Mouse (Mus musculus): ENCODE results near the gene Lrch1. TPM values are rescaled to one million over a fixed set of nuclear protein-coding genes. Genes with fewer than 3 reads are reported as not detected.
A peak's percentile ranks its signal among the peaks of the same experiment; 100 is the strongest.

Lrch1 gene
- polyA plus RNA-seq, 1 experiment from 2014 or later: 13.3 TPM

- no peak overlapping the region for H3K9ac ChIP-seq
- ATAC-seq (ENCODE audit: low FRiP score): no peak
- H3K4me3 ChIP-seq: no peak overlapping the region
- no peaks in the 10 kb centered on the region for H3K9me3 ChIP-seq (replicated peaks)
- WGBS: 80% methylated on average over 4 of the region's 4 CpGs
- no peaks in the 10 kb centered on the region for H3K27me3 ChIP-seq
- no peaks in the 10 kb centered on the region for H3K36me3 ChIP-seq
- no peak overlapping the region for H3K4me2 ChIP-seq (replicated peaks)
- H3K4me1 ChIP-seq: peaks cover 16% of the 10 kb centered on the region
- no peak overlapping the region for H3K27ac ChIP-seq
These were observed 93.9 kb downstream of the Lrch1 start for GRCm38 (mm10) chr14:74853759-74854100.

- Histone ChIP-seq H3K4me3 (no peak overlapping the region), H3K4me2 (replicated peaks) (no peak overlapping the region), H3K27me3 (no peaks in the 10 kb centered on the region), H3K9ac (no peak overlapping the region), H3K36me3 (no peaks in the 10 kb centered on the region), H3K4me1 (peaks cover 16% of the 10 kb centered on the region), H3K9me3 (replicated peaks) (no peaks in the 10 kb centered on the region), H3K27ac (peak overlapping the region; percentile 37; the same call in 1 of the 2 replicates)
- no peak for ATAC-seq (ENCODE audit: low FRiP score)
- WGBS: 47% methylated on average over 16 of the region's 16 CpGs
These were observed 94.5 kb downstream of the Lrch1 start for GRCm38 (mm10) chr14:74852965-74853758.

GRCm38 (mm10) chr14:74851866-74852265 is 95.8 kb downstream of the Lrch1 start:
- Histone ChIP-seq H3K27me3 (no peaks in the 10 kb centered on the region), H3K9ac (no peak overlapping the region), H3K27ac (peak overlapping the region; percentile 66), H3K4me2 (replicated peaks) (no peak overlapping the region), H3K4me3 (no peak overlapping the region), H3K36me3 (no peaks in the 10 kb centered on the region), H3K4me1 (peaks cover 16% of the 10 kb centered on the region), H3K9me3 (replicated peaks) (no peaks in the 10 kb centered on the region)
- WGBS: 47% methylated on average over 9 of the region's 9 CpGs
- ATAC-seq (ENCODE audit: low FRiP score): no peak

- WGBS: 73% methylated on average over 6 of the region's 6 CpGs
- no peak for ATAC-seq (ENCODE audit: low FRiP score)
These were observed 98.7 kb downstream of the Lrch1 start for GRCm38 (mm10) chr14:74849020-74849419.

GRCm38 (mm10) chr14:74848224-74848623 is 99.5 kb downstream of the Lrch1 start:
- H3K4me1 ChIP-seq: peaks cover 16% of the 10 kb centered on the region
- no peak overlapping the region for H3K9ac ChIP-seq
- H3K9me3 ChIP-seq (replicated peaks): no peaks in the 10 kb centered on the region
- H3K4me2 ChIP-seq (replicated peaks): no peak overlapping the region
- no peak overlapping the region for H3K4me3 ChIP-seq
- no peaks in the 10 kb centered on the region for H3K36me3 ChIP-seq
- no peak overlapping the region for H3K27ac ChIP-seq
- 95% methylated on average over 5 of the region's 5 CpGs for WGBS
- no peak for ATAC-seq (ENCODE audit: low FRiP score)
- no peaks in the 10 kb centered on the region for H3K27me3 ChIP-seq

More at GRCm38 (mm10) chr14:74849020-74849419, 98.7 kb downstream of the Lrch1 start:
- Histone ChIP-seq H3K36me3 (no peaks in the 10 kb centered on the region), H3K4me3 (no peak overlapping the region), H3K4me1 (peaks cover 19% of the 10 kb centered on the region), H3K27me3 (no peaks in the 10 kb centered on the region), H3K9ac (no peak overlapping the region), H3K27ac (no peak overlapping the region), H3K9me3 (replicated peaks) (no peaks in the 10 kb centered on the region), H3K4me2 (replicated peaks) (no peak overlapping the region)

GRCm38 (mm10) chr14:74847311-74848133 is 100.2 kb downstream of the Lrch1 start:
- Histone ChIP-seq H3K9me3 (replicated peaks) (no peaks in the 10 kb centered on the region), H3K9ac (no peak overlapping the region), H3K4me3 (no peak overlapping the region), H3K4me1 (peaks cover 13% of the 10 kb centered on the region), H3K36me3 (no peaks in the 10 kb centered on the region), H3K4me2 (replicated peaks) (no peak overlapping the region), H3K27me3 (no peaks in the 10 kb centered on the region), H3K27ac (no peak overlapping the region)
- no peak for ATAC-seq (ENCODE audit: low FRiP score)
- WGBS: 85% methylated on average over 14 of the region's 14 CpGs

GRCm38 (mm10) chr14:74846668-74847067 is 101.0 kb downstream of the Lrch1 start:
- H3K36me3 ChIP-seq: no peaks in the 10 kb centered on the region
- H3K4me3 ChIP-seq: no peak overlapping the region
- H3K27me3 ChIP-seq: no peaks in the 10 kb centered on the region
- H3K9me3 ChIP-seq (replicated peaks): no peaks in the 10 kb centered on the region
- H3K4me2 ChIP-seq (replicated peaks): no peak overlapping the region
- peaks cover 7% of the 10 kb centered on the region for H3K4me1 ChIP-seq
- no peak for ATAC-seq (ENCODE audit: low FRiP score)
- 71% methylated on average over 5 of the region's 5 CpGs for WGBS
- no peak overlapping the region for H3K27ac ChIP-seq
- no peak overlapping the region for H3K9ac ChIP-seq

- no peaks in the 10 kb centered on the region for H3K27me3 ChIP-seq
- H3K27ac ChIP-seq: no peak overlapping the region
- H3K36me3 ChIP-seq: no peaks in the 10 kb centered on the region
- no peak overlapping the region for H3K4me2 ChIP-seq (replicated peaks)
- no peak overlapping the region for H3K9ac ChIP-seq
- whole genome bisulfite sequencing: 50% methylated on average over 2 of the region's 2 CpGs
- no peak for ATAC-seq (ENCODE audit: low FRiP score)
- no peaks in the 10 kb centered on the region for H3K9me3 ChIP-seq (replicated peaks)
- peaks cover 5% of the 10 kb centered on the region; the same call in 1 of the 2 replicates for H3K4me1 ChIP-seq
- no peak overlapping the region for H3K4me3 ChIP-seq
These were observed 101.9 kb downstream of the Lrch1 start for GRCm38 (mm10) chr14:74845661-74846274.

- H3K4me1 ChIP-seq: peaks cover 8% of the 10 kb centered on the region; the same call in 1 of the 2 replicates
- H3K9me3 ChIP-seq (replicated peaks): no peaks in the 10 kb centered on the region
- H3K4me2 ChIP-seq (replicated peaks): no peak overlapping the region
- no peak overlapping the region for H3K27ac ChIP-seq
- no peaks in the 10 kb centered on the region for H3K27me3 ChIP-seq
- H3K4me3 ChIP-seq: no peak overlapping the region
- 79% methylated on average over 2 of the region's 2 CpGs for WGBS
- no peaks in the 10 kb centered on the region for H3K36me3 ChIP-seq
- H3K9ac ChIP-seq: no peak overlapping the region
- no peak for ATAC-seq (ENCODE audit: low FRiP score)
These were observed 106.0 kb downstream of the Lrch1 start for GRCm38 (mm10) chr14:74841708-74842107.

- Histone ChIP-seq H3K9me3 (replicated peaks) (no peaks in the 10 kb centered on the region), H3K4me3 (no peak overlapping the region), H3K36me3 (no peaks in the 10 kb centered on the region), H3K27ac (no peak overlapping the region), H3K27me3 (no peaks in the 10 kb centered on the region), H3K4me2 (replicated peaks) (no peak overlapping the region), H3K9ac (no peak overlapping the region), H3K4me1 (peaks cover 8% of the 10 kb centered on the region; the same call in 1 of the 2 replicates)
- ATAC-seq (ENCODE audit: low FRiP score): no peak
- WGBS: 75% methylated on average over 3 of the region's 3 CpGs
These were observed 106.4 kb downstream of the Lrch1 start for GRCm38 (mm10) chr14:74841297-74841696.

- Histone ChIP-seq H3K27me3 (no peaks in the 10 kb centered on the region), H3K4me3 (no peak overlapping the region), H3K9ac (no peak overlapping the region), H3K9me3 (replicated peaks) (no peaks in the 10 kb centered on the region), H3K36me3 (no peaks in the 10 kb centered on the region), H3K27ac (no peak overlapping the region), H3K4me2 (replicated peaks) (no peak overlapping the region), H3K4me1 (peaks cover 8% of the 10 kb centered on the region; the same call in 1 of the 2 replicates)
- 72% methylated on average over 3 of the region's 3 CpGs for WGBS
- ATAC-seq (ENCODE audit: low FRiP score): no peak
These were observed 106.9 kb downstream of the Lrch1 start for GRCm38 (mm10) chr14:74840820-74841219.

- Histone ChIP-seq H3K9ac (no peak overlapping the region), H3K4me3 (no peak overlapping the region), H3K4me1 (peaks cover 5% of the 10 kb centered on the region; the same call in 1 of the 2 replicates), H3K4me2 (replicated peaks) (no peak overlapping the region), H3K9me3 (replicated peaks) (no peaks in the 10 kb centered on the region), H3K27me3 (no peaks in the 10 kb centered on the region), H3K27ac (no peak overlapping the region), H3K36me3 (no peaks in the 10 kb centered on the region)
- WGBS: 79% methylated on average over 2 of the region's 2 CpGs
- no peak for ATAC-seq (ENCODE audit: low FRiP score)
These were observed 107.3 kb downstream of the Lrch1 start for GRCm38 (mm10) chr14:74840328-74840727.
